Comparison of ENCODE assay signal across 20 mouse cellular contexts in the genomic region with DNA sequence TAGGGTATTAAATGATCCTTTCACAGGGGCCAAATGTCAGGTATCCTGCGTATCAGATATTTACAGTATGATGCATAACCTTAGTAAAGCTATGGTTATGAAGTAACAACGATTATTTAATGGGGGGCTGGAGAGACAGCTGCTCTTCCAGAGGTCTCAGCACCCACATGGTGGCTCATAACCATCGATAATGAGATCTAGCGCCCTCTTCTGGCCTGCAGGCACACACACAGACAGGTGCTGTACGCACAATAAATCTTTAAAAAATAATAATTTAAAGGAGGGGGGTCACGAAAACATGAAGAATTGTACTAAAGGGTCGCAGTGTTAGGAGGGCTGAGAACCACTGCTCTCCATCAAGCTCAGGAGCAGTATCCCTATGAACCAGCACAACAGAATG. TPM values are rescaled to one million over a fixed set of nuclear protein-coding genes. Genes with fewer than 3 reads are reported as not detected.
DNase-seq lines count a peak whose midpoint lies in the region; ATAC-seq and TF ChIP-seq lines count a peak whose summit lies in the region.
"Had no signal": no experiment of that assay in that cellular context is flagged by ENCODE, and none has a peak within 500 bp of the region (broad histone marks: within the 10 kb centered on the region; RNA-seq: fewer than 3 reads in every experiment).

No protein-coding gene starts in this region.

- ATAC-seq in midbrain, embryonic 13.5 days = no peak
- ATAC-seq: forebrain, embryonic 14.5 days had no signal

- H3K4me1 ChIP-seq in CH12.LX (ENCODE audit: control insufficient read depth in 1 of 2, insufficient read depth in 2 of 2) = peaks cover 5 to 17% of the 10 kb centered on the region in 2 experiments; a peak in 3 of 4 replicates
- peaks cover 16% of the 10 kb centered on the region for H3K4me1 ChIP-seq in midbrain, embryonic 13.5 days (replicated peaks)

- H3K9ac ChIP-seq in CH12.LX (ENCODE audit: insufficient read depth, low read depth) = no peak overlapping the region
- H3K9ac ChIP-seq in midbrain, embryonic 13.5 days (replicated peaks) = no peak overlapping the region
- H3K9ac ChIP-seq: lung, embryonic 15.5 days had no signal

- no peak; the same call in 1 of the 2 replicates for TF ChIP-seq RAD21 in CH12.LX (IDR thresholded peaks at IDR 0.05; ENCODE audit: low read depth, low read length)

- TF ChIP-seq CTCF in left cerebral cortex, adult 2 months (IDR thresholded peaks at IDR 0.05) = peak; percentile 37
- peak; percentile 37 to 46; a peak in 3 of 4 replicates for TF ChIP-seq CTCF in CH12.LX (conservative IDR thresholded peaks at IDR 0.05 in 1 of 2, IDR thresholded peaks at IDR 0.05 in 1 of 2; ENCODE audit: low read depth in 2 of 2, low read length in 2 of 2)

- H3K27ac ChIP-seq in left cerebral cortex, adult 2 months = no peak overlapping the region
- H3K27ac ChIP-seq in CH12.LX (ENCODE audit: insufficient read depth, low read depth) = no peak overlapping the region
- no peak overlapping the region for H3K27ac ChIP-seq in midbrain, embryonic 13.5 days
- H3K27ac ChIP-seq: lung, embryonic 15.5 days; midbrain, embryonic 10.5 days had no signal

- no peak for DNase-seq in left cerebral cortex, adult 2 months (ENCODE audit: extremely low spot score in 1 of 2, low spot score in 2 of 2)
- DNase-seq in left cerebral cortex, postnatal 10 days (ENCODE audit: extremely low spot score in 1 of 2, low spot score in 2 of 2) = no peak
- DNase-seq in 416B (ENCODE audit: low read depth) (peak; percentile 36), CH12.LX (ENCODE audit: extremely low read depth) (peak; percentile 15)
- DNase-seq in induced T-regulatory cell, adult 2 months (ENCODE audit: low read depth) = peak; percentile 58
- DNase-seq in adrenal gland, postnatal 36 days = no peak
- DNase-seq: adrenal gland, adult 2 months; heart, postnatal 4 days; kidney, adult 8-10 months; left cerebral cortex, postnatal 4 days had no signal

- no peak for TF ChIP-seq POLR2A in CH12.LX (IDR thresholded peaks at IDR 0.05; ENCODE audit: low read depth, low read length)

- intact Hi-C loops in left cerebral cortex, adult 2 months (cut with DNase I) = loop anchor here (5.0 kb wide), 1 partner anchor 217 kb away; no protein-coding TSS in a partner anchor
- intact Hi-C loops in left cerebral cortex, postnatal 10 days (cut with DNase I) = no loop called here

- 91% methylated on average over 7 of the region's 7 CpGs for WGBS in midbrain, embryonic 13.5 days

- no peaks in the 10 kb centered on the region for H3K9me3 ChIP-seq in CH12.LX (replicated peaks; ENCODE audit: low read length)
- H3K9me3 ChIP-seq in midbrain, embryonic 13.5 days = no peaks in the 10 kb centered on the region
- H3K9me3 ChIP-seq: lung, embryonic 15.5 days; midbrain, embryonic 10.5 days had no signal

- TF ChIP-seq EP300 in CH12.LX (IDR thresholded peaks at IDR 0.05; ENCODE audit: low read length) = no peak

- H3K27me3 ChIP-seq in CH12.LX (replicated peaks) = no peaks in the 10 kb centered on the region
- no peaks in the 10 kb centered on the region for H3K27me3 ChIP-seq in midbrain, embryonic 13.5 days
- H3K27me3 ChIP-seq: lung, embryonic 15.5 days had no signal

- peaks cover 33 to 72% of the 10 kb centered on the region in 2 experiments for H3K36me3 ChIP-seq in CH12.LX (replicated peaks in 1 of 2; ENCODE audit: control insufficient read depth in 1 of 2, insufficient read depth in 1 of 2, low read length in 1 of 2)
- peaks cover 40% of the 10 kb centered on the region for H3K36me3 ChIP-seq in midbrain, embryonic 13.5 days

- no peak overlapping the region for H3K4me3 ChIP-seq in left cerebral cortex, adult 2 months
- H3K4me3 ChIP-seq in CH12.LX (replicated peaks in 1 of 3; ENCODE audit: low read depth in 2 of 3, low read length in 2 of 3, poor library complexity in 1 of 3) = no peak overlapping the region
- H3K4me3 ChIP-seq in midbrain, embryonic 13.5 days (replicated peaks) = no peak overlapping the region
- H3K4me3 ChIP-seq: lung, embryonic 15.5 days; midbrain, embryonic 10.5 days had no signal

- dilution Hi-C loops in CH12.LX (cut with MboI; ENCODE audit: extremely low pct_ligation_motif_present, extremely low pct_unique_long_range_greater_than_20kb, low sequenced_read_pairs) = no loop called here

- H3K79me2 ChIP-seq in CH12.LX (replicated peaks; ENCODE audit: control insufficient read depth, extremely low read depth, insufficient read depth, poor library complexity, severe bottlenecking) = peaks cover 76% of the 10 kb centered on the region

- H3K4me2 ChIP-seq in CH12.LX (ENCODE audit: insufficient read depth, low read depth, poor library complexity, severe bottlenecking) = no peak overlapping the region
- no peak overlapping the region for H3K4me2 ChIP-seq in midbrain, embryonic 13.5 days (replicated peaks)
- H3K4me2 ChIP-seq: heart, embryonic 11.5 days; lung, embryonic 15.5 days had no signal

- in situ Hi-C loops in CH12.LX (cut with MboI; ENCODE audit: low pct_ligation_motif_present, low pct_unique_long_range_greater_than_20kb, low sequenced_read_pairs) = no loop called here

TF ChIP-seq in CH12.LX, 34 proteins besides CTCF, POLR2A, EP300 and RAD21:
- peak; percentile 6; the same call in 1 of the 2 replicates for TF ChIP-seq SMC3 (IDR thresholded peaks at IDR 0.05; ENCODE audit: low read depth, low read length)
- no peak for TF ChIP-seq IRF4 (IDR thresholded peaks at IDR 0.05; ENCODE audit: low read depth, low read length)

RNA-seq across cellular contexts. Expression of gene Kat7, which starts 4.4 kb away (rescaled TPM):
- total RNA-seq in left cerebral cortex, adult 2 months (2021) = 10 to 100 TPM; 72.3 to 77.2 TPM
- total RNA-seq in left cerebral cortex, postnatal 10 days (2021) = 10 to 100 TPM; 59.1 to 60.9 TPM
- total RNA-seq in CH12.LX (2012; rRNA removed) = 59.5 and 60.3 TPM in 2 replicates
- 65.1 and 66.7 TPM in 2 replicates for total RNA-seq in CH12.LX (2014; rRNA removed)
- polyA plus RNA-seq in CH12.LX (2012; ENCODE audit: insufficient read length, low read depth) = 82.0 and 90.2 TPM in 2 replicates
- polyA plus RNA-seq in midbrain, embryonic 13.5 days (2015; fragmentation: Nextera tagmentation; extraction: Ambion mirVana) = 63.8 and 66.1 TPM in 2 replicates
- total RNA-seq in adrenal gland, postnatal 36 days (2021) = 10 to 100 TPM; 48.5 to 51.9 TPM

RNA-seq across cellular contexts. Expression of gene Fam117a, which starts 31.2 kb away (rescaled TPM):
- total RNA-seq in left cerebral cortex, adult 2 months (2021) = 1 to 10 TPM; 3.0 to 3.6 TPM
- total RNA-seq in left cerebral cortex, postnatal 10 days (2021) = 1 to 10 TPM; 2.9 TPM
- total RNA-seq in CH12.LX (2012; rRNA removed) (1.5 and 2.2 TPM in 2 replicates), CH12.LX (2014; rRNA removed) (0.54 and 0.62 TPM in 2 replicates)
- polyA plus RNA-seq in CH12.LX (2012; ENCODE audit: insufficient read length, low read depth) = 0.91 and 0.98 TPM in 2 replicates
- 2.3 and 2.8 TPM in 2 replicates for polyA plus RNA-seq in midbrain, embryonic 13.5 days (2015; fragmentation: Nextera tagmentation; extraction: Ambion mirVana)
- total RNA-seq in adrenal gland, postnatal 36 days (2021) = 10 to 100 TPM; 13.7 to 15.4 TPM

RNA-seq across cellular contexts. Expression of gene Tac4, which starts 44.3 kb away (rescaled TPM):
- total RNA-seq in left cerebral cortex, adult 2 months (2021) = not detected
- not detected for total RNA-seq in left cerebral cortex, postnatal 10 days (2021)
- total RNA-seq in CH12.LX (2012; rRNA removed) = not detected in 2 replicates
- not detected in 2 replicates for total RNA-seq in CH12.LX (2014; rRNA removed)
- polyA plus RNA-seq in CH12.LX (2012; ENCODE audit: insufficient read length, low read depth) = 0.19 TPM in 1 of 2 replicates, not detected in the other
- polyA plus RNA-seq in midbrain, embryonic 13.5 days (2015; fragmentation: Nextera tagmentation; extraction: Ambion mirVana) = not detected in 2 replicates
- total RNA-seq in adrenal gland, postnatal 36 days (2021) = not detected
- total RNA-seq: adrenal gland, adult 2 months; common myeloid progenitor, adult 5-6 weeks; gastrocnemius, adult 8-10 months; heart, postnatal 4 days; layer of hippocampus, adult 8-10 months; left cerebral cortex, postnatal 4 days had no signal
- polyA plus RNA-seq: adrenal gland, adult 2 months; embryonic facial prominence, embryonic 14.5 days; forebrain, embryonic 14.5 days; lung, embryonic 15.5 days; midbrain, embryonic 10.5 days; urinary bladder, adult 2 months had no signal

Comparison
In these comparisons a context has a peak if more than half of its experiments do, and no peak if none do; other contexts are left out.
1. DNase-seq: peak in 416B (single experiment), CH12.LX (single experiment) and induced T-regulatory cell, adult 2 months (single experiment); none in left cerebral cortex, adult 2 months (0 of 2), left cerebral cortex, postnatal 10 days (0 of 2) and adrenal gland, postnatal 36 days (0 of 2).